Mouse (Mus musculus) neural tube, embryonic 11.5 days (tissue): ENCODE data around the gene Thsd4. TPM values are rescaled to one million over a fixed set of nuclear protein-coding genes. Genes with fewer than 3 reads are reported as not detected.

Experiments
- ATAC-seq: fragments of 200-750 bp; cut with Nextera tagmentation; 2 replicates; pipeline ENCODE4 v1.8.0; 2017; ENCODE audit warnings: moderate number of reproducible peaks, mild to moderate bottlenecking, moderate TSS enrichment, moderate library complexity; ENCODE audit not compliant: insufficient read depth, low FRiP score, low TSS enrichment
- DNase-seq: peaks from one replicate; pipeline ENCODE4 v3.0.0-alpha.2; 2015; ENCODE audit warnings: low spot score
- H3K27ac ChIP-seq: fragments of 300-500 bp; sonication (generic); 2 replicates; pipeline ENCODE4 v1.5.1; 2014; ENCODE audit warnings: low read depth, mild to moderate bottlenecking, low read length
- H3K27me3 ChIP-seq: fragments of 300-500 bp; sonication (generic); 2 replicates; pipeline ENCODE4 v1.6.1; 2014; ENCODE audit warnings: mild to moderate bottlenecking, low read length, mixed read lengths; ENCODE audit not compliant: control insufficient read depth, insufficient read depth
- H3K36me3 ChIP-seq: fragments of 300-500 bp; sonication (generic); 2 replicates; pipeline ENCODE4 v1.6.1; 2014; ENCODE audit warnings: mild to moderate bottlenecking, low read length, moderate library complexity, mixed read lengths; ENCODE audit not compliant: control insufficient read depth, insufficient read depth
- H3K4me1 ChIP-seq: fragments of 300-500 bp; sonication (generic); 2 replicates; pipeline ENCODE4 v1.6.1; 2014; ENCODE audit warnings: low read length, mixed read lengths; ENCODE audit not compliant: control insufficient read depth, insufficient read depth
- H3K4me2 ChIP-seq: fragments of 300-500 bp; sonication (generic); 2 replicates; pipeline ENCODE4 v1.6.1; 2014; ENCODE audit warnings: low read depth, mild to moderate bottlenecking, moderate library complexity
- H3K4me3 ChIP-seq: fragments of 300-500 bp; sonication (generic); 2 replicates; pipeline ENCODE4 v1.5.1; 2014; ENCODE audit warnings: low read depth, low read length
- H3K9ac ChIP-seq: fragments of 300-500 bp; sonication (generic); 2 replicates; pipeline ENCODE4 v1.6.1; 2014; ENCODE audit warnings: mild to moderate bottlenecking, low read length
- H3K9me3 ChIP-seq: fragments of 300-500 bp; sonication (generic); 2 replicates; pipeline ENCODE4 v1.6.1; 2016; ENCODE audit warnings: low read length; ENCODE audit not compliant: control insufficient read depth
- WGBS: fragments of 180-500 bp; shearing (Covaris S2); extraction: QIAGEN DNeasy Blood & Tissue Kit; methylation state at CpG from one replicate; pipeline ENCODE4 v1.1.7; 2014; 5-methylcytosine and 5-hydroxymethylcytosine counted together
- polyA plus RNA-seq: library from polyadenylated mRNA; unstranded; fragments of >200 nt; fragmentation: Nextera tagmentation; extraction: Ambion mirVana; gene quantifications from 2 replicates; pipeline ENCODE4 v1.2.1, GENCODE M21; 2014

Gene Thsd4
- polyA plus RNA-seq, result 5.4 and 6.6 TPM in 2 replicates

DNA sequence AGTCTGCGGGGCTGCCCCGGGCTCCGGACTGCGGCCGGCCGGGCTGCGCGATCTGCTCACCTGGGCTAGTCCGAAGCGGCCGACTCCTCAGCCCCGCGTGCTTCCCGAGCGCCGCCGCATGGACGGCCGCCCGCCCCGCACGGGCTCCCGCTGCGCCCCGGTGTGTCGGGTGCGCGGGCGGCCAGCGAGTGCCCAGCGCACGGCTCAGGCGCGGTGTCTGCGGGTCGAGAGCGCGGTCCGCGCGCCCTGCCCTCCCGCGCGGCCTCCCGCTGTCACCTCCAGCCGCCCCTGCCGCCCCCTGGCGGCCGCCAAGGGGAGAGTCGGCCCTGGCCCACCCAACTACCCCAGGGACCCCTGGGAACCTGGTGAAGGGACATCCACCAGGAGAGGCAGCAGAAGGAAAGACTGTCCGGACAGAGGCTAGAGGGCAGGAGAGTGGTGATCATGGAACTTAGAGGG is at the start of gene Thsd4:
Thsd4 (minus strand) TSS at position 241 of the 459 bp plus-strand sequence.
- Histone ChIP-seq H3K27ac (no peak within 1 kb of the TSS), H3K9ac (peak within 1 kb of the TSS; percentile 58), H3K4me3 (peak within 1 kb of the TSS; percentile 53), H3K9me3 (no peaks in the 10 kb centered on the region), H3K4me1 (peaks cover 11% of the 10 kb centered on the region), H3K27me3 (peaks cover 29% of the 10 kb centered on the region), H3K36me3 (no peaks in the 10 kb centered on the region), H3K4me2 (peak within 1 kb of the TSS; percentile 85)
- ATAC-seq, result 0 out of 2 replicates have a peak, but pooled peaks have one; percentile 23
- WGBS, result 1% methylated on average over 44 of the region's 51 CpGs
- peak; percentile 78 for DNase-seq

- Histone ChIP-seq H3K9ac (no peak overlapping the region), H3K9me3 (no peaks in the 10 kb centered on the region), H3K4me2 (no peak overlapping the region), H3K4me3 (no peak overlapping the region), H3K27me3 (no peaks in the 10 kb centered on the region), H3K27ac (no peak overlapping the region), H3K4me1 (no peaks in the 10 kb centered on the region), H3K36me3 (no peaks in the 10 kb centered on the region; the same call in 1 of the 2 replicates)
- no peak for DNase-seq
- WGBS, result 84% methylated on average over 4 of the region's 4 CpGs
- no peak for ATAC-seq
These were observed 49.2 kb upstream of the Thsd4 start for GRCm38 (mm10) chr9:60571041-60571440.

DNA sequence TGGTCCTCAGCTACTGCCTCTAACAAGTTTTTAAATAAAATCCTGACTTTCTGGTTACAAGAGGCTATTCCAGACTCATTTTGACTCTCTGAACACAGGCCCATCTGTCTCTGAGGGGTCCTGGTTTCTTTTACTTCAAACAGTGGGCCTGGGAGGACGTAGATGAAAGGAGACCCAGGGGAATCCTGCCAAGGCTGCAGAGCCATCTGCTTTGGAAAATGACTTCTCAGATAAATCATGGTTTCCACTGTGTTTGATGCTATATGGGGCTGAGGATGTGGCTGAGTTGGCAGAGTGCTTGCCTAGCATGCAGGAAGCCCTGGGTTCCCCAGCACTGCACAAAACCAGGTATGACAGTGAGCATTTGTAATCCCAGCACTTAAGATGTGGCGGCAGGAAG is 47.5 kb upstream of the Thsd4 start:
- Histone ChIP-seq H3K9me3 (no peaks in the 10 kb centered on the region), H3K36me3 (no peaks in the 10 kb centered on the region; the same call in 1 of the 2 replicates), H3K4me3 (no peak overlapping the region), H3K4me1 (no peaks in the 10 kb centered on the region), H3K9ac (no peak overlapping the region), H3K27me3 (no peaks in the 10 kb centered on the region), H3K27ac (no peak overlapping the region), H3K4me2 (no peak overlapping the region)
- no peak for DNase-seq
- ATAC-seq, result no peak
- 72% methylated on average over 2 of the region's 2 CpGs for WGBS

- no peak overlapping the region for H3K4me2 ChIP-seq
- DNase-seq (no peak), ATAC-seq (no peak)
- no peak overlapping the region for H3K4me3 ChIP-seq
- peaks cover 6% of the 10 kb centered on the region; the same call in 1 of the 2 replicates for H3K4me1 ChIP-seq
- H3K27me3 ChIP-seq, result no peaks in the 10 kb centered on the region
- H3K27ac ChIP-seq, result no peak overlapping the region
- no peaks in the 10 kb centered on the region for H3K36me3 ChIP-seq
- no peaks in the 10 kb centered on the region for H3K9me3 ChIP-seq
- 91% methylated on average over 7 of the region's 7 CpGs for WGBS
- H3K9ac ChIP-seq, result no peak overlapping the region
These were observed 42.0 kb upstream of the Thsd4 start for GRCm38 (mm10) chr9:60563809-60564208.

DNA sequence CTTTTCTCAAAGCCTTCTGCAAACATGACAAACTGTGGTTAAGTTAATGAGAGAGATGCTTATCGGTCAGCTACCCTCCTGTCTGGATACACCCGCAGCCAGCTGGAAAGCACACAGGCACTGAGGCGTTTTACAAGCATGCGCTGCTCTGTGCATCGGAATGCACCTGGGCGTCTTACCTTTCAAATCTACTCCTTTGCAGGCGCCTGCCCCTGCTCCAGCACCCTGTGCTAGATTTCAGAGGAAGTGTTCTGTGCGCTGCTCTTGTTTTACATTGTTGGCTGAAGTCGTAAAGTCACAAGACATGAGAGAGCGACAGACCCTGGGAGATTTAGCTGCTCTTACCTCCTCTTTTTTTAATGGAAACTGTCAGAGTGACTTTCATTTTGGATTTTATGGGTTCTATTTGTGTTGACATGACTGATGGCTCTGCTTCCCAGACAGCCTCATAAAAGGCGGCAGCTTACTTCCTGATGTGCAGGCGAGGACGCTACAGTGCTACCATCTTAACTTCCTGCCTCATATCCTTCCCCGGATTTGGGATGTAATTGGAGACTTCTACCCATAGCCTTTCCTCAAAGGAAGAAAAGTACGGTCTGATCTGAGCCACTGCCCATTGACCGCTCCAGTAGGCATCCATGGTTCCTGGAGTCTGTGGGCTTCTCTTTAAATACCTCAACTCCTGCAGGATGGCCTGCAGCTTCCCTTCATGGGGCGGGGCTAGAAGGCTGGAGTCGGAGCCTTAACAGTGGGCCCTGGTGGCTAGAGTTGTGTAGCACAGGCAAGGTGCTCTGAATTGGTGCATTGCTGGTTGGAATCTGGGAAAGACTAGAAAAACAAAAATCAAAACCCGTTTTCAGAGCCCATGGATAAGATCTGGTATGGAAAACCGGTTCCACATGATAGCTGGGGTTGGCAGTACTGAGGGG is 40.9 kb upstream of the Thsd4 start:
- no peak overlapping the region for H3K4me3 ChIP-seq
- no peak overlapping the region for H3K9ac ChIP-seq
- H3K27me3 ChIP-seq, result no peaks in the 10 kb centered on the region
- DNase-seq, result peak; percentile 54
- no peak overlapping the region for H3K27ac ChIP-seq
- no peaks in the 10 kb centered on the region for H3K36me3 ChIP-seq
- H3K4me1 ChIP-seq, result peaks cover 6% of the 10 kb centered on the region; the same call in 1 of the 2 replicates
- no peaks in the 10 kb centered on the region for H3K9me3 ChIP-seq
- WGBS, result 50% methylated on average over 20 of the region's 20 CpGs
- H3K4me2 ChIP-seq, result peak overlapping the region; percentile 6; the same call in 1 of the 2 replicates
- ATAC-seq, result no peak

DNA sequence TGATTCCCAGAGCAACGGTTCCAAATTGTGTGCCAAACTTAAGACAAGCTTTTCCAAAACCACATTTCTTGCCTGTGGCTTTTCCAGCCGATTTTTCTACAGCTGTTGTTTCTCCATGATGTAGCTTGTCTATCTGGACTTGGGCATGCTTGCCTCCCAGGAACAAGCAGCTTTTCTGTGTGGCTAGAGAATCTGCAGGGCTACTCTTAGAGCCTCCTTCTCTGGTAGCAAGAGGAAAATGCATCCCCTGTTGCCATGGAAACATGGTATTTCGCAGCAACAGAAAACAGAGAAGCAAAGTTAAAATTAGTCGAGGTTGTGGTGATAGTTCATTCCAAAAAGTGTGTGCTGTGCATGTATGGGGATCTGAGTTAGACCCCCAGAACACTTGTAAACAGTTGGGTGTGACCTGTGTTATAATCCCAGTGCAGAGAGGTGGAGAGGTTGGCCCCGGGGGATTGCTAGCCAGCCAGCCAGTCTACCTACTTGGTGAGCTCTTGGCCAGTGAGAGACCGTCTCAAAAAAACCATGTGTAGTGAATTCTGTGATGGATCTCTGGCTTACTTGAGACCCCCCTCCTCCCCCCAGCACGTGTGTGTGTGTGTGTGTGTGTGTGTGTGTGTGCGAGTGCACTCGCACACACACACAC is 39.9 kb upstream of the Thsd4 start:
- WGBS, result 68% methylated on average over 9 of the region's 9 CpGs
- H3K9me3 ChIP-seq, result no peaks in the 10 kb centered on the region
- no peak overlapping the region for H3K27ac ChIP-seq
- no peak overlapping the region for H3K4me3 ChIP-seq
- H3K4me2 ChIP-seq, result no peak overlapping the region
- no peak overlapping the region for H3K9ac ChIP-seq
- no peaks in the 10 kb centered on the region for H3K27me3 ChIP-seq
- DNase-seq, result no peak
- H3K4me1 ChIP-seq, result peaks cover 6% of the 10 kb centered on the region; the same call in 1 of the 2 replicates
- ATAC-seq, result no peak
- H3K36me3 ChIP-seq, result no peaks in the 10 kb centered on the region

- no peak overlapping the region for H3K9ac ChIP-seq
- no peak overlapping the region for H3K4me3 ChIP-seq
- H3K4me2 ChIP-seq, result no peak overlapping the region
- ATAC-seq (no peak), DNase-seq (no peak)
- H3K27me3 ChIP-seq, result no peaks in the 10 kb centered on the region
- no peaks in the 10 kb centered on the region for H3K9me3 ChIP-seq
- peaks cover 6% of the 10 kb centered on the region; the same call in 1 of the 2 replicates for H3K4me1 ChIP-seq
- H3K27ac ChIP-seq, result no peak overlapping the region
- no peaks in the 10 kb centered on the region for H3K36me3 ChIP-seq
- 79% methylated on average over 3 of the region's 3 CpGs for WGBS
These were observed 36.7 kb upstream of the Thsd4 start for GRCm38 (mm10) chr9:60558507-60558906.

DNA sequence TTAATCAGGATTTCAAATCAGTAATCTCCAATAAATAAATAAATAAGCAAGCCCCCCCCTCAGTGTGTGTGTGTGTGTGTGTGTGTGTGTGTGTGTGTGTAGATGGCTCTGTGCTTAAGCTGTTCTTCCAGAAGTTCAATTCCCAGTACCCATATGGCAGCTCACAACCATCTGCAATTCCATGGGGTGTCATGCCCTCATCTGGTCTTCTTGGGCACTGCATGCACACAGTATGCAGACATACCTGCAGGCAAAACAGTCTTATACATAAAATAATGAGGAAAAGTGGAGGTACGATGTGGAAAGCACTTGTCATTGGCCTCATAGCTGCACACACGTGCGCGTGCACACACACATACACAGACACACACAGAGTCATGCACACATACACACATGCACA is 29.4 kb upstream of the Thsd4 start:
- no peak for ATAC-seq
- 97% methylated on average over 4 of the region's 4 CpGs for WGBS
- H3K9ac ChIP-seq, result no peak overlapping the region

More for the DNA sequence above, 29.4 kb upstream of the Thsd4 start:
- H3K4me3 ChIP-seq, result no peak overlapping the region
- no peaks in the 10 kb centered on the region for H3K36me3 ChIP-seq
- no peak overlapping the region for H3K4me2 ChIP-seq
- H3K27ac ChIP-seq, result no peak overlapping the region
- no peaks in the 10 kb centered on the region for H3K9me3 ChIP-seq
- no peak for DNase-seq
- H3K27me3 ChIP-seq, result no peaks in the 10 kb centered on the region
- no peaks in the 10 kb centered on the region for H3K4me1 ChIP-seq
